Mouse (Mus musculus) embryonic facial prominence, embryonic 15.5 days (tissue): ENCODE data around the gene Fcer1g. TPM values are rescaled to one million over a fixed set of nuclear protein-coding genes. Genes with fewer than 3 reads are reported as not detected.

Source experiments
- ATAC-seq: fragments of 200-750 bp; cut with Nextera tagmentation; 2 replicates; pipeline ENCODE4 v1.8.0; 2017; ENCODE audit warnings: low read depth, moderate TSS enrichment; ENCODE audit not compliant: insufficient number of reproducible peaks, low FRiP score, low TSS enrichment
- H3K27ac ChIP-seq: fragments of 300-500 bp; sonication (generic); replicated peaks from 2 replicates; pipeline ENCODE4 v1.5.1; 2015; ENCODE audit warnings: mild to moderate bottlenecking, inconsistent platforms
- H3K27me3 ChIP-seq: fragments of 300-500 bp; sonication (generic); 2 replicates; pipeline ENCODE4 v1.6.1; 2015; ENCODE audit warnings: inconsistent platforms
- H3K36me3 ChIP-seq: fragments of 300-500 bp; sonication (generic); 2 replicates; pipeline ENCODE4 v1.6.1; 2015; ENCODE audit warnings: mild to moderate bottlenecking, inconsistent platforms
- H3K4me1 ChIP-seq: fragments of 300-500 bp; sonication (generic); 2 replicates; pipeline ENCODE4 v1.6.1; 2015; ENCODE audit warnings: inconsistent platforms
- H3K4me2 ChIP-seq: fragments of 300-500 bp; sonication (generic); replicated peaks from 2 replicates; pipeline ENCODE4 v1.6.1; 2015; ENCODE audit warnings: mild to moderate bottlenecking, inconsistent platforms
- H3K4me3 ChIP-seq: fragments of 300-500 bp; sonication (generic); replicated peaks from 2 replicates; pipeline ENCODE4 v1.5.1; 2015; ENCODE audit warnings: mild to moderate bottlenecking, inconsistent platforms
- H3K9ac ChIP-seq: fragments of 300-500 bp; sonication (generic); 2 replicates; pipeline ENCODE4 v1.6.1; 2015; ENCODE audit warnings: inconsistent platforms
- H3K9me3 ChIP-seq: fragments of 300-500 bp; sonication (generic); replicated peaks from 2 replicates; pipeline ENCODE4 v1.6.1; 2016; ENCODE audit warnings: inconsistent platforms
- WGBS: fragments of 180-500 bp; shearing (Covaris S2); methylation state at CpG from one replicate; pipeline ENCODE4 v1.1.7; 2015; 5-methylcytosine and 5-hydroxymethylcytosine counted together
- polyA plus RNA-seq: library from polyadenylated mRNA; unstranded; fragments of >200 nt; fragmentation: Nextera tagmentation; extraction: Ambion mirVana; gene quantifications from 2 replicates; pipeline ENCODE4 v1.2.1, GENCODE M21; 2015

The Fcer1g gene
- polyA plus RNA-seq, 1 experiment from 2014 or later, result 92.7 TPM

GRCm38 (mm10) chr1:171190832-171191231 lies 43.3 kb downstream of the Fcer1g start:
- Histone ChIP-seq H3K27me3 (peaks cover 28% of the 10 kb centered on the region), H3K4me3 (no peak overlapping the region), H3K4me2 (no peak overlapping the region), H3K9me3 (no peaks in the 10 kb centered on the region), H3K36me3 (no peaks in the 10 kb centered on the region), H3K9ac (no peak overlapping the region), H3K4me1 (peaks cover 48% of the 10 kb centered on the region), H3K27ac (0 out of 2 replicates have a peak overlapping the region, but pooled peaks have one; percentile 17)
- 93% methylated on average over 9 of the region's 9 CpGs for WGBS
- no peak for ATAC-seq

- peak; percentile 79 for ATAC-seq
- Histone ChIP-seq H3K4me1 (peaks cover 45% of the 10 kb centered on the region), H3K9me3 (no peaks in the 10 kb centered on the region), H3K9ac (no peak overlapping the region), H3K4me3 (no peak overlapping the region), H3K27me3 (peaks cover 18% of the 10 kb centered on the region), H3K4me2 (0 out of 2 replicates have a peak overlapping the region, but pooled peaks have one; percentile 6), H3K36me3 (no peaks in the 10 kb centered on the region), H3K27ac (peak overlapping the region; percentile 77)
- WGBS, result 29% methylated on average over 14 of the region's 14 CpGs
These were observed 44.6 kb downstream of the Fcer1g start for GRCm38 (mm10) chr1:171189476-171190114.

GRCm38 (mm10) chr1:171189046-171189445 lies 45.1 kb downstream of the Fcer1g start:
- 0 out of 2 replicates have a peak, but pooled peaks have one; percentile 18 for ATAC-seq
- peaks cover 39% of the 10 kb centered on the region for H3K4me1 ChIP-seq
- WGBS, result 19% methylated on average over 8 of the region's 8 CpGs
- peak overlapping the region; percentile 77; the same call in 1 of the 2 replicates for H3K27ac ChIP-seq
- 0 out of 2 replicates have a peak overlapping the region, but pooled peaks have one; percentile 0 for H3K4me2 ChIP-seq
- no peaks in the 10 kb centered on the region for H3K9me3 ChIP-seq
- H3K27me3 ChIP-seq, result peaks cover 12% of the 10 kb centered on the region
- no peak overlapping the region for H3K9ac ChIP-seq
- H3K36me3 ChIP-seq, result no peaks in the 10 kb centered on the region
- no peak overlapping the region for H3K4me3 ChIP-seq

- Histone ChIP-seq H3K36me3 (no peaks in the 10 kb centered on the region), H3K9ac (no peak overlapping the region), H3K4me1 (peaks cover 33% of the 10 kb centered on the region), H3K27ac (0 out of 2 replicates have a peak overlapping the region, but pooled peaks have one; percentile 77), H3K9me3 (no peaks in the 10 kb centered on the region), H3K27me3 (0 out of 2 replicates have a peak, but pooled peaks cover 3% of the 10 kb centered on the region), H3K4me3 (no peak overlapping the region), H3K4me2 (no peak overlapping the region)
- 52% methylated on average over 13 of the region's 13 CpGs for WGBS
- ATAC-seq, result no peak
These were observed 46.1 kb downstream of the Fcer1g start for GRCm38 (mm10) chr1:171187851-171188700.

GRCm38 (mm10) chr1:171185655-171186054 lies 48.5 kb downstream of the Fcer1g start:
- Histone ChIP-seq H3K27me3 (no peaks in the 10 kb centered on the region), H3K36me3 (no peaks in the 10 kb centered on the region), H3K27ac (no peak overlapping the region), H3K4me1 (peaks cover 29% of the 10 kb centered on the region), H3K9ac (no peak overlapping the region), H3K4me2 (no peak overlapping the region), H3K4me3 (no peak overlapping the region), H3K9me3 (no peaks in the 10 kb centered on the region)
- 69% methylated on average over 8 of the region's 8 CpGs for WGBS
- no peak for ATAC-seq

GRCm38 (mm10) chr1:171184314-171184713 lies 49.9 kb downstream of the Fcer1g start:
- H3K4me3 ChIP-seq, result no peak overlapping the region
- 0 out of 2 replicates have a peak overlapping the region, but pooled peaks have one; percentile 4 for H3K27ac ChIP-seq
- ATAC-seq, result no peak
- H3K4me2 ChIP-seq, result no peak overlapping the region
- H3K36me3 ChIP-seq, result no peaks in the 10 kb centered on the region
- H3K27me3 ChIP-seq, result no peaks in the 10 kb centered on the region
- no peak overlapping the region for H3K9ac ChIP-seq
- 65% methylated on average over 7 of the region's 7 CpGs for WGBS
- H3K4me1 ChIP-seq, result peaks cover 23% of the 10 kb centered on the region
- no peaks in the 10 kb centered on the region for H3K9me3 ChIP-seq

- no peak overlapping the region for H3K4me2 ChIP-seq
- 0 out of 2 replicates have a peak overlapping the region, but pooled peaks have one; percentile 4 for H3K27ac ChIP-seq
- no peak for ATAC-seq
- H3K4me3 ChIP-seq, result no peak overlapping the region
- H3K4me1 ChIP-seq, result peaks cover 16% of the 10 kb centered on the region
- no peaks in the 10 kb centered on the region for H3K36me3 ChIP-seq
- 45% methylated on average over 3 of the region's 3 CpGs for WGBS
- H3K9me3 ChIP-seq, result no peaks in the 10 kb centered on the region
- H3K9ac ChIP-seq, result no peak overlapping the region
- no peaks in the 10 kb centered on the region for H3K27me3 ChIP-seq
These were observed 50.5 kb downstream of the Fcer1g start for GRCm38 (mm10) chr1:171183620-171184019.

- Histone ChIP-seq H3K4me2 (no peak overlapping the region), H3K27me3 (no peaks in the 10 kb centered on the region), H3K9me3 (no peaks in the 10 kb centered on the region), H3K4me3 (no peak overlapping the region), H3K9ac (no peak overlapping the region), H3K4me1 (peaks cover 13% of the 10 kb centered on the region; the same call in 1 of the 2 replicates), H3K27ac (no peak overlapping the region), H3K36me3 (no peaks in the 10 kb centered on the region)
- 84% methylated on average over 3 of the region's 3 CpGs for WGBS
- ATAC-seq, result no peak
These were observed 51.1 kb downstream of the Fcer1g start for GRCm38 (mm10) chr1:171183025-171183424.

Other genes starting within 250 kb of the Fcer1g start
- gene Fcgr4, start 215.4 kb downstream of the Fcer1g start, polyA plus RNA-seq, result 0.53 and 1.8 TPM in 2 replicates
- gene Fcgr3, start 169.4 kb downstream of the Fcer1g start, polyA plus RNA-seq, result 25.6 and 26.1 TPM in 2 replicates
- 14.2 and 28.6 TPM in 2 replicates for gene Cfap126, start 120.4 kb downstream of the Fcer1g start, polyA plus RNA-seq
- 261 and 274 TPM in 2 replicates for gene Sdhc, start 83.8 kb downstream of the Fcer1g start, polyA plus RNA-seq
- gene Mpz, start 83.7 kb downstream of the Fcer1g start, polyA plus RNA-seq, result 6.8 and 8.5 TPM in 2 replicates
- 35.8 and 38.1 TPM in 2 replicates for gene Pcp4l1, start 38.1 kb downstream of the Fcer1g start, polyA plus RNA-seq
- gene Nr1i3, start 20.4 kb downstream of the Fcer1g start, polyA plus RNA-seq, result 0.24 and 0.42 TPM in 2 replicates
- gene Tomm40l, start 11.9 kb downstream of the Fcer1g start, polyA plus RNA-seq, result 29.5 and 30.0 TPM in 2 replicates
- 1.3 and 1.9 TPM in 2 replicates for gene Apoa2, start 9.3 kb downstream of the Fcer1g start, polyA plus RNA-seq
- gene Adamts4, start 16.1 kb upstream of the Fcer1g start, polyA plus RNA-seq, result 26.0 and 26.6 TPM in 2 replicates
- gene Ndufs2, start 17.0 kb upstream of the Fcer1g start, polyA plus RNA-seq, result 217 and 248 TPM in 2 replicates
- gene B4galt3, start 36.0 kb upstream of the Fcer1g start, polyA plus RNA-seq, result 75.5 and 86.7 TPM in 2 replicates
- gene Ppox, start 46.8 kb upstream of the Fcer1g start, polyA plus RNA-seq, result 56.9 and 58.2 TPM in 2 replicates
- 85.1 and 91.1 TPM in 2 replicates for gene Usp21, start 53.6 kb upstream of the Fcer1g start, polyA plus RNA-seq
- 107 and 112 TPM in 2 replicates for gene Ufc1, start 60.7 kb upstream of the Fcer1g start, polyA plus RNA-seq
- gene Dedd, start 94.8 kb upstream of the Fcer1g start, polyA plus RNA-seq, result 53.2 and 55.1 TPM in 2 replicates
- 41.7 and 44.7 TPM in 2 replicates for gene Nit1, start 111.3 kb upstream of the Fcer1g start, polyA plus RNA-seq
- 95.9 and 105 TPM in 2 replicates for gene Pfdn2, start 111.3 kb upstream of the Fcer1g start, polyA plus RNA-seq
- 4.5 and 9.1 TPM in 2 replicates for gene Klhdc9, start 126.4 kb upstream of the Fcer1g start, polyA plus RNA-seq
- gene Nectin4, start 135.7 kb upstream of the Fcer1g start, polyA plus RNA-seq, result 39.0 and 43.7 TPM in 2 replicates
- 2.6 and 3.1 TPM in 2 replicates for gene Arhgap30, start 154.6 kb upstream of the Fcer1g start, polyA plus RNA-seq
- 74.6 and 85.2 TPM in 2 replicates for gene Usf1, start 176.9 kb upstream of the Fcer1g start, polyA plus RNA-seq
- gene Tstd1, start 184.5 kb upstream of the Fcer1g start, polyA plus RNA-seq, result 8.1 and 11.8 TPM in 2 replicates
- 66.5 and 73.3 TPM in 2 replicates for gene F11r, start 203.2 kb upstream of the Fcer1g start, polyA plus RNA-seq